Mouse (Mus musculus) kidney, adult 9 months (tissue): Measurements from ENCODE around the gene Lyl1.

Experiments
- DNase-seq: peaks from one replicate; pipeline ENCODE4 v3.0.0; 2022

Lyl1 gene

DNA sequence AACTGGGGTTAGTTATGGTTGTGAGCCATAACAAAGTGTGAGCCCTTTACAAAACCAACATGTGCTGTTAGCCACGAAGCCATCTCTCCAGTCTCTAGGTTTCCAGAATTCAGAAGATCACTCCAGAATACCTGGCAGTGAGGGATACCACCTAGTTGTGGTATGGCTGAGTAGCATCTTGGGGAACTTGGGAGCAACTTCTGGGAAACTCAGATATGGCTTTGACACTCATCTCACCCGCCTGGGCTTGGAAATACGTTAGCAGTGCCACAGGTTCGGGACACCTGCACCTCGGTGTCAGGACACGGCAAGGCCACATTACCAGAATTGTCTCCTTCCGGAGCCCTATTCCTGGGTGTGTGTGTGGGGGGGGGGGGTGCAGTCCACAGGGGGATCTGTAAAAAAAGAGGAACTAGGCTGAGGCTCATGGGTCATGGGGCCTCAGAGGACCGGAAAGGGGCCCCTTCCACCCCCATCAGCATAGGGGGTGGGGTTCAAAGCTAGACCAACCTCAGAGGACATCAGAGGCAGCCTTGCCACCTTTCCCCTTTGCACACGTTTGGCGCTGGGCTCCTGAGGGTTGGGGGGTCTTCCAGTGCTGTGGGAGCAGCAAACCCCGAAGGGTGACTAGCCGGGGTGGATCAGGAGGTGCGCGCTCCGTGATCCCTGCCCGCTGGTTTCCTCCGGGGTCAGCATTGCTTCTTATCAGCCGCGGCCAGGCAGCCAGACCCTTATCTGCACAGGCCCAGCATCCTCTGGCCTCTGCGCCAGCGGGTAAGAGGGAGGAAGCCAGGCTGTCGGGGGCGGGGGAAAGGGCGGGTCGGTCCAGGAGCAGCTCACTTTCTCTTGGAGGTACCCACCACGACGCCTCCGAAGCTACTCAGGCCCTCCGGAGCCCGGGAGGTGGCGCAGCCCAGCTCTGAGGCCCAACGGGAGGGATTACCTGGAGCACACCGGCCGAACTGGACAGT lies at the start of gene Lyl1:
TSS of gene Lyl1 (plus strand) at position 517 of the 971 bp plus-strand sequence.
- peak; percentile 70 for DNase-seq

DNA sequence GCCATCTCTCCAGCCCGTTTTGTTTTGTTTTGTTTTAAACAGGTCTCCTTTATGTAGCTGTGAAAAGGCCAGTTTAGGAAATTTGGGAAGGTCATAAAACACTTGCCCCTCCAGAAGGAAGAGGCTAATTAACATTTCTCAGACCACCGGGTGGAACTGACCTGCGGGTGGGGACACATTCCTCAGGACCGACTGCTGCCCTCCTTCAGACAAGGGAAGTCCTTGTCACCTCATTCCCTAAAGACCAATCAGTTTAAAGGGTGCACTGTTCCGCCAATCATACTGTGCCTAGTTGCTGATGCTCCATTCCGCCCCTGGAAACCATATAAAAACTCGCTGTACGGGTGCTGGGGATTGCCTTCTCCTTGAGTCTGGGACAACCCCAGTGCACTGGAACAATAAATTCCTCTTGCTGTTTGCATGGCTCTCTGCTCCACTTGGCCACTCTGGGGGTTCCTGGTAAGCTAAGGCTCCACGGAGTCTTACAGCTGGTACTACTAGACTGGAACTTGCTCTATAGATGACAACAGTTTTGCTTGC lies 48.1 kb upstream of the Lyl1 start:
- no peak for DNase-seq

DNA sequence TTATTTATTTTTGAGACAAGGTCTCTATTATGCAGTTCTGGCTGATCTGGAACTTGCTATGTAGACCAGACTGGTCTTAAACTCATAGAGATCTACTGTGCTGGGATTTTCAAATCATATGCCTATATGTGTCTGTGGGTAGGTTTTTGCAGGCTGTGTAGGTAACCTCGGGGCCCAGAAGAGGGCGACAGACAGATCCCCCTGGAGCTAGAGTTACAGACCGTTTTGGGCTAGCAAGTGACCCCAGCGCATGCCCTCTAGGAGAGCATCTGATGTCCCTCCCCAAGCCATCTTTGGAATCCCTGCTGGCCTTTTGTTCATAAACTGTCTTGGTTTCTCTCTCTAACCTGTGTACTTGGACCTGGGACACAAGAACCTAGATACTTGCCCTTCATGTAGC lies 46.7 kb upstream of the Lyl1 start:
- DNase-seq = no peak

DNA sequence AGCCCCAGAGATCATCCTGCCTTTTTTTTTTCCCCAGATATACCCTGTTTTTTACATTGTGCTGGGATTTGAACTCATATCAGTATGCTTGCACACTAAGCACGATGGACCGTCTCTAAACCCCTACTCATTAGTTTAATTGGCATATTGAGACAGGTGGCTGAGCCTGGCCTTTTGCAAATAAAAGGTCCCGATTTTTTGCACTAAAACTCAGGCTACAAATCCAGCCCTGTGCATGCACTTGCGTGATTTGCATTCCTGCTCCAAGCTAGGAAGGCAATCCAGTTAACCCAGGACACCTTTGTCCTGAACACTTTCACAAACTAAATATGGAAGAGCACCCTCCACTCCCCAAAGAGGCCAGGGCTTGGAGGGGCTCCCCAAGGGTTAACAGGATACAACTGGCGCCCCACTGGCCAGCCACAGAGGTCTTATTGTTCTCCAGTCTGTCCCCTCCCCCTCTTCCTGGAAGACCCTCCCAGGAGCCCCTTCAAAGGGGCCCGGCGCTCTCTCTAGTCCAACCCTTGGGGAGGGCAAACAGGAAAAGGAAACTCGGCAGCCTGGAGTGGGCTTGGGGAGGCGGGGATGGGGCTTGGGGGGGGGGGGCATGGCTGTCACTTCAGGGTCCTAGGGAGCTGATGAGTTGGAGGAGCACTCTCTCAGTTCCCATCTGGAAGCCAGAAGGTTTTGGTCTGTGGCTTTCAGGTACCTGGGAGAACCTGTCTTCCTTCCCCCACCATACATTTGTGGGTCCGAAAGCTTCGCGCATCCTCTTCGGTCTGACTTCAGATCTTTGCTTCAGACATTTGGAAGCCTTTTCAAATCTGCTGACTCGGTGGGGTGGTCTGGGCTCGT lies 45.7 kb upstream of the Lyl1 start:
- DNase-seq = no peak

DNA sequence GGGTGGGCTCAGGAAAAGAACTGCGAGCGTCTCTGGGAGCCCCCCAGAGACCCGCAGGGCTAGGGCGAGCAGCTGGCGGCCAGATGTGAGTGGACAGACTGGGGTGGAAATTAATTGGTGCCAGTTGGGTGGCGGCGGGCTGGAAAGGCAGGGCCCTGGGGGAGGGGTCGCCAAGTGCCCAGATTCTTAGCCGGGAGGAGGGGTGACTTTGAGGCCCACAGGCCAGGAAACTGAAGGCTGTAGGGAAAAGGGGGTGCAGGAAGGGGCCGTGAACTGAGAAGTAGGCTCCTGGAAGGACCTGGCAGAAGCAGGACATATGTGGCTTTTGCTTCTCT lies 45.1 kb upstream of the Lyl1 start:
- no peak for DNase-seq

DNA sequence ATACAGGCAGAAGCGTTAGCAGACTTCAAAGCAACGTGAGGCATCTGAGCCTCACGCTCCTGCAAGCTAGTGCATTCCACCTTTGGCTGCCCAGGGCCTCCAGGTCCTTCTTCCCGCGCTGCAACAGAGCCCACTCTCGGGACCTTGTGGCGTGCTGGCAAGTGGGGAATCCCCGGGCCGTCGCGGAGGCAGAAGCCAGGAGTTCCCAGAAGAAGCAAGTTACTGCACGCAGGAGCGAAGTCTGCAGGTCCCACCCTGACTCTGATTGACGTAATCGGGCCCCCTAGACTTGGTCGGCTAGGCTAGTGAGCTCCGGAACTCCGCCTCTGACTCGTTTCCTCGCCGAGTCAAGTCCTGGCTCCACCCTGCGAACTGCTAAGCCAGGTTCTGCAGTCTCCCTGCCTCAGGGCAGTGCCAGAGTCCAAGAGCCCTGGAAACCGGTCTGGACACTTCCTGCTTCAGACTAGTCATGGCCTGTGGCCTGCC lies 44.6 kb upstream of the Lyl1 start:
- DNase-seq = peak; percentile 93

DNA sequence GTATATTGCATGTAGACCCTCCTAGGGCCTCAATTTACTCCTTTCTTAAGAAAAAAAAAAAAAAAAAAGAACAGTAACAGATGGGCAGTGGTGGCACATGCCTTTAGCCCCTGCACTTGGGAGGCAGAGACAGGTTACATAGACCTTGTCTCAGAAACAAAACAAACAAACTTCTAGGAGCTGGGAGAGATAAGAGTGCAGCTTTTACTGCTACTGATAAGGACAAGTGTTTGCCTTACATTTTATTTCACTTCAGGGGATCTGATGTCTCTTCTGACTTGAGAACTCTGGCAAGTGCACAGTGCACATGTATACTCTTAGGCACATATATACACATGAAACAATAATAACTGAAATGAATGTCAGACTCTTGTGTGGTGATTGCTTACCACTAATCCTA lies 44.1 kb upstream of the Lyl1 start:
- DNase-seq = no peak

DNA sequence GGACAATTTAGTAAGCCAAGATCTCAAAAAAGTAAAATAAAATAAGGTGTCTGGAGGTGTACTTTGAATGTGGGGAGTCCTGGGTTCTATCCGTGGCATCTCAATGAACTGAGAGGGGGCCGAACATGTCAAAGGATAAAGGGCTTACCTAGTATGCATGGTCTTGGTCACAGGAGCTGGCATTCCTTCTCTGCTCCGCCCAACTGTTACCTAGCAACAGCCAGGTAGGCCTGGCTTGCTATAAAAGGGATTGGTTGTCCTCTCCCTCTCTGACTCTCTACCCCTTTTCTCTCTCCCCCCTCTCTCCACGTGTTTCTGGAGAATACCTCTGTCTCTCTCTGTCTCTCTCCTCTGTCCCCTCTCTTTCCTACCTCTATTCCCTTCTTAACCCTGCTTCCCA lies 43.6 kb upstream of the Lyl1 start:
- DNase-seq = peak; percentile 57

DNA sequence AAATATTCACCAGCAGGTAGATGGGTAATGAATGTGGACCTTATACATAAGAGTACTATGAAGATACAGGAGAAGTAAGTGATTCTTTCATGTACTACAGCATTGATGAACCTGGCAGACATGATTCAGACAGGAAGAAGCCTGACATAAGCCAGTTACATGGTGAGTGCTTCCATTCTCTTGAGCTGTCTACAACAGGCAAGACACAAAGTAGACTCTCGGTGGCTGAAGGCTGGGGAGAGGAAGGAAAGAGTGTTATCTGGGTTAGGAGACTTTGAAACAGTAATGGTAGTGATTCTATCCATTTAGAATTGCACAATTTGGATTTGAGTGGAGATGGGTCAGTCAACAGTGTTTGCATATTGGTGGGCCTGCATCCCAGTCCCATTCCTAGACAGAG lies 42.3 kb upstream of the Lyl1 start:
- DNase-seq = no peak

DNA sequence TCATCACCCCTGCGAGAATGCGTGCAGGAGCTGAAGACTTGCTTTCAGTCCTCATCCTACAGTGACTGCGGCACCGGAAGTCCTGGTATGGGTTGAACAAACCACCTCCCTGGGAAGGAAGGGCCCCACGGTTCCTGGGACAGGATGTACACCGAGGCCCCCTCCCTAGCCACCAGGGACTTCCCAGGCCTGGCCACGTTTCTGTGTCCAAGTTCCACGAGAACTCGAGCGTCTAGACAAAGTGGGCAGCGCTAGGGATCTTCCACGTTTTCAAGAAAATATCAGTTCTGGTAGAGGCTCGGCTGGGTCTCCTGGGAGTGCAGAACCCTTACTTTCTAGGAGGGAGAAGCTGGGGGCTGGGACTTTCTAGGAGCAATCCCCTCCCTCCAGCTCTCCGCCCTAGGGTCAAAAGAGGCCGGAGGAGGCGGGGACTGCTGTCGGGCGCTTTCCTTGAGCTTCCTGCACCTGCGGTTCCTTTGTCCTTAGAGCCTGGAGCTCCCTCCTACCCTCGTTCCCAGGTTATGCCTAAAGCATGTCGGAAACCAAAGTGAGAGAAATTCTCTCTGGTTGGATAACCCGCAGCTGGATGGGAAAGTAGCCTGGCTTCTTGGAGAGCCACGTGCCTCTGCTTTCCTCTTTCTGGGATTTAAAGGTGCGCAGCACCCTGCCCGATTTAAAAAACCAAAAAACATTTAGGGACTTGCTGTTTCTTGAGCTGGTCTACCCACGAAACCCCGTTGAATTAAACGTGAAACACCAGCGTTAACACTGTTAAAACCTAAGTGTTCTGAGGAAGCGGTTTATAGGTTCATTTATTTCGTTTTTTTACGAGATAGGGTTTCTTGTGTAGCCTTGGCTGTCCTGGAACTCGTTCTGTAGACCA lies 41.1 kb upstream of the Lyl1 start:
- DNase-seq = peak; percentile 75

DNA sequence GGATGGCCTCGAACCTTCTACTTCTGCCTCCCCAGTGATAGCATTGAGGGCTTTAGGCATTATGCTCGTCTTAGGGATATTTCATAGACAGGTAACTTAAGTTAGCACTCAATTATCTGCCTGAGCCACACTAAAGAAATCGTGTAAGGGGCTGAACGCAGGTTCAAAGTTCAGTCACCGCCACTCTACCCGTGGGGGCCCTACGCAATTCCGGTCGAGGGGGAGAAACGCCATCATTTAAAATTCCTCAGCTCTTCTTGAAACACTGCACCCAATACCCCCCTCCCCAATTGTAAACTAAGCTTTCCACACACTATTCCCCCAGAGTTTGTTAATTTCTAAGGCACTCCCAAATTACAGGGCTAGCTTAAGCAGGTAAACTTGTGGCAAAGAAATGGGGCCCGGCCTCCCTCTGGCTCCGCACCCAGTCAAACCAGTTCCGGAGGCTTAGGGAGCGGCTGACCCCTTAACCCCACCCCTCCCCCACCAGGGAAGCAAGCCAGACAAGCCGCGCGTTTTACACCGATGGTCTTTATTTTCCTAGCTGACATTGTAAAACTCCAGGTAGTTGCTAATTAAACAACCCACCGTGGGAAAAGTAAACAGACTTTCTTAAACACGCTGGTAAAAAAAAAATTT lies 40.3 kb upstream of the Lyl1 start:
- peak; percentile 73 for DNase-seq

DNA sequence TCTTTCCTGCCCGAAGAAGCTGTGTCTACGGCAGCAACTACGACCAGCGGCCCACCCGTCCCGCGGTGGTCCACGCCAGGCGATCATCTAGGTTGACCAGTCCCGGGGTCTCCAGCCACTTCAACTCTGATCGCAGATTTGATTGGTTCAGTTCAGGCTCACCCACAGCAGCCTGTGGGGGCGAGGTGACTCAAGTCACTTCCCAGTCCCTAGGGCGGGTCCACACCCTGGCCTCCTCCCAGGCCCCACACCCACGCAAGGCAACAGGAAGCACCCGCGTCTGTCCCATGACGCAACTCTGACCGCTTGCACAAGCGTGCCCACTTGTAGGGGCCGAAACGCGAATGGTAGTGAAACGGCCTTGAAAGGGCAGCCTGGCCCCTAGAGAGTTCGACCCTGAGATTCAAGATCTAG lies 39.8 kb upstream of the Lyl1 start:
- DNase-seq = peak; percentile 88

DNA sequence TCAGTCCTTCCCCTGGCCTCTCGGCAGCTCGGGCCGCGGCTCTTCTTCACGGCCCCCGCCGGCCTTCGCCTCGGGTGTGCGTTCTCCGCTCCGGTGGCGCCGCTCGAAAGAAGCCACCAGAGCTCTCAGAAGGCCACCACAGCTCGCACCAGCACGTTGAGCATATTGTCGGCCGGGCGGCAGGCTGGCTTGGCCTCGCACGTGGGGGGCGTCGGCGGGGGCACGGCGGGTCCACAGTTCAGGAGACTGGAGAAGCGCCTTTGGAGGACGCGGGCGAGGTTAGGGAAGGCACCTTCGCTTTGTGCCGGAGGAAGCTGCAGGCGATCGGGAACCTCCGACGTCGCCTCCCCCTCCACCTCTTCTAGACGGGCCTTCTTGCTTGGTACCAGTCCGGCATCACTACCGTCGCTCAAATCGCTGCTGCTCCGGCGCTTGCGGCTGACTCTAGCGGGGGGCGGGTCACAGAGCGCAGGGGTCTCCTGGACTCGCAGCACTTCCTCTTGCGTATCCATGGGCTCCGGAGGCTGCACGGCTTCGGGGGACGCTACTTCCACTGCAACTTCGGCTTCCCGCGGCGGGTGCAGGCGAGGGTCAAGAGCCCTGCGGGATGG lies 39.2 kb upstream of the Lyl1 start:
- DNase-seq = no peak

DNA sequence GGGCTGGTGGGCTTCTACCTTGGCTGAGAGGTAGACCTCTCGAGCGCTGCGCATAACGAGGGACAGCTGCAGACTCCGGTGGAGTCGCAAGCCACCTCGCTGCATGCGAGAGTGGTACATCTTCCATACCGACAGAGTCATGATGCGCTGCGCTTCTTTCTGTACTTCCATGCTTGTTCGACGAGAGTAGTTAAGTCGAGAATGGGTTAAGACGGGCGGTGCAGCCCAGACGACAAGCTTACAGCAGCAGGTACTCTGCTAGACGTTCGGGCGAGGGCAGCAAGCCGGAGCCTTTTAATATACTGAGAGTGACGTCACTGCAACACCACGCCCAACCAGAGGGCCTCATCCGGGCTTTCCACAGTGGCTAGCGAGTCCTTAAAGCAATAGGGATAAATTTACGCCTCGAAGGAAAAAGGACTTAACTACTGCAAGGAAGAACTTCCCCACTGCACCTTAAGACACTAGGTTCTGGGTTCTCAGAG lies 38.6 kb upstream of the Lyl1 start, which contains the start of gene Ier2:
TSS of gene Ier2 (minus strand) at position 272 of the 485 bp plus-strand sequence.
- peak; percentile 98 for DNase-seq

DNA sequence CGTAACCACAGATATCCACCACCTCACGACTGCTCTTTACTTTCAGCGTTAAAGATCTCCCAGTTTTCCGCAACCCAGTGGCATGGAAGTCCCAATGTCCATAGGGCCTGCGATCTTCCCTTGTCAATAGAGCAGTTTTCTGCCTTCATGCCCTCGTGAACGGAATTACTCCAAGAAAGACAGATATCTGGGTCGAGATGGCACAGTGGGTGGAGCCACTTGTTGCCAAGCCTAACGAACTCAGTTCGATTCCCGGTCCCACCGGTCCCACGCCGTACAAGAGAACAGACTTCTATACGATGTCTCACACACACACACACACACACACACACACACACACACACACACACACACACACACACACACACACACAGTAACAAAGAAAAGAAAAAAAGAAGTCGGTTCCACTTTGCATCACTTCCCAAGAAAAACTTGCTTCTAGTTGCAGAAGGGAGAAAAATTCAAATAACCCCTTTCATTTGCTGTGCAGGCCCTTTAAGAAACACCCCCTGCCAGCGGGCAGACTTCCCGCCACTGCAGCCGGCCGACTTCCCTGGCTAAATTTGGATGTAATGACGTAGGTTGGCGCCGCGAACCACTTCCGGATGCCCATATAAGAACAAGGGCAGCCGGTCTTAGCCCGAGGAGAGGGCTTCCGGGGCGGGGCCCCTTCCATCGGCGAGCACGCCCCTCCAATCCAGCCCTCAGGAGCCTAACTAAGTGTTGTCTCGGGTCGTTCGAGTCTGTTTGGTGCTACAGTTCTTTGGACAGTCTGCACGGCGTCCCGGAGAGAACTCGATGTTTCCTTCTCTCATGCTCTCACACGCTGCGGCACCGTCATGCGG lies 37.6 kb upstream of the Lyl1 start:
- peak; percentile 99 for DNase-seq

DNA sequence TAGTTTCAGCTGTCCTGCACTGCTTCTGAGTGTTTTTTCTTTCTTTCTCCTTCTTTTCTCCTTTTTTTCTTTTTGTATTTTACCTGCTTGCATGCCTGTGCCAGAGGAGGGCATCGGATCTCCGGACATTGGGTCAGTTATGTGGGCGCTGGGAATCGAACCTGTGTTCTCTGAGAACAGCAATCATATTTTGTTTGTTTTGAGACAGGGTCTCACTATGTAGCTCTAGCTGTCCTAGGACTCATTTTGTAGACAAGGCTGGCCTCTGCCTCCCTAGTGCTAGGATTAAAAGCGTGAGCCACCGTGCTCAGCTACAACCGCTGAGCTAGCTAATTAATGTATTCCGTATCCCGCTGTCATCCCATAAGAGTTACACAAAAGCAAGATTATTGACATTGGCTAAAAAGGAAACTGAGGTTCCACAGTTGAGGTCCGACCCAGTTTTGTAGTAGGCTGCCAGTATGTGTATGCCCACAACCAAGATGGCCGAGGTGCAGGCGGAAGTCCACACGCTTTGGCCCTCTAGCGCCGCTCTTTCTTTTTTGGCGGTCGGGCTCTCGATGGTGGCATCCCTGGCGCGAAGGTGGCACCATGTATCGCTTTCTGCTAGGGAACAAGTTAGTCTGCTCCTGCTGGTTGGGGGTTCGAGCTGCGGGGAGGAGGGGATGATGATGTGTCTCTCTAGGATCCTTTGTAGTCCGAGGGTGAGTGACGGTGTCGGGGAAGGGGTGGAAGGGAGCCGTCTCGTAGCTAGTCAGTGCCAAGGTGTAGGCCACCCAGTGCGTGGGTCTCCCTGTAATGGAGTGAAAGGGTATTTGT lies 36.5 kb upstream of the Lyl1 start:
- DNase-seq = peak; percentile 86

DNA sequence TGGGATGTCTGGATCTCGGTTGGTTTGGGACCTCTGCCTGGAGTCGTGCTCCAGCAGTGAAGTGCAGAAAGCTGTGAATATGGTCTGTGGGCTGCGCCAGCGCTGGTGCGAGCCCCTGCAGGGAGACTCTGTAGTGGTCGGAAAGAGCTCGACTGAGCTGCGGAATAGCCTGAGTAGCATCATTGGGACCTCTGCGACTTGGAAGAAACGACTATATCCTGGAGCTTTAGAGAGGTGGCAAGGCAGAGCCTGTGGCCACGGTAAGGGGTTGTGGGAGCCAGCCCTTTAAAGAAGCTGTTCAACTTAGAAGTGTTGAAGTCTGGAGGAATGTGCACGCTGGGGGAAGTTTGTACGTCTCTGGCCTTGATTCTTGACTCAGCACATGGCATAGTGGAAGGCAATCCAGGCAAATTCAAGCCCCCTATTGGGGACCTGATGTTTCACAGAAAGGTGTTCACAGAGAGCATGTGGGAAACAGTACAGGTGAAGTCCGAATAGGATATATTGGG lies 35.8 kb upstream of the Lyl1 start:
- no peak for DNase-seq

DNA sequence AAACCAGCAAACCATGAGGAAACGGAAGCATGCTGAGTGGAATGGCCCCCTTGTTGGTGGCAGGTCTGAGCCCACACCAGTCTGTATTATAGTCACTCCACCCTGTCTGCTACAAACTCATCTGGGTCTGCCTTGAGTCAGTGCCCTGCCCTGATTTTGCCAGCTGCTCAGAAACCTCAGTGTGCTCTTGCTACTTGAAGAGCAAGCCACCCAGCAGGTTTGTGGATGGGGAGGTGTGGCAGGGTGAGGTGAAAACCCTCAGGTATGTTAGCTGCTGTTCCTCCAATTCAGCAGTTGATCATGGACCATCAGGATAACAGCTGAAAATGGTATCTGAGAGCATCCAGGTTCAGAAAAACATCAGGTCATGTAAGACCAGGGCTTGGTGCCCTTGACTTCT lies 33.2 kb upstream of the Lyl1 start:
- DNase-seq = no peak
